Mouse (Mus musculus) forebrain, embryonic 10.5 days (tissue): ENCODE measurements around the gene Hip1r. TPM values are rescaled to one million over a fixed set of nuclear protein-coding genes. Genes with fewer than 3 reads are reported as not detected.

ENCODE experiments used
- microRNA-seq: library from miRNA; unstranded; fragments of <30 nt; microRNA quantifications from one replicate; pipeline ENCODE4, GENCODE M21; 2017
- polyA plus RNA-seq: library from polyadenylated mRNA; unstranded; fragments of >200 nt; fragmentation: Nextera tagmentation; extraction: Ambion mirVana; gene quantifications from 2 replicates; pipeline ENCODE4 v1.2.1, GENCODE M21; 2016

Hip1r gene
- polyA plus RNA-seq, 1 experiment from 2014 or later: 7.7 TPM

Small RNA genes within 50 kb of the gene (microRNA-seq; reads per million reads assigned to microRNA genes)
- not detected for gene Mir7032

Other genes with a start within 250 kb of the Hip1r start
- 130 and 137 TPM in 2 replicates for gene Rsrc2, start 224.2 kb upstream of the Hip1r start, polyA plus RNA-seq
- 51.3 and 52.1 TPM in 2 replicates for gene Kntc1, start 223.9 kb upstream of the Hip1r start, polyA plus RNA-seq
- not detected in 2 replicates for gene Hcar2, start 108.1 kb upstream of the Hip1r start, polyA plus RNA-seq
- gene Hcar1, start 93.6 kb upstream of the Hip1r start, polyA plus RNA-seq: not detected in 2 replicates
- gene Denr, start 66.5 kb upstream of the Hip1r start, polyA plus RNA-seq: 177 and 188 TPM in 2 replicates
- gene Gm43518, start 46.2 kb upstream of the Hip1r start, polyA plus RNA-seq: 1.7 TPM in 2 replicates
- 5.0 and 7.0 TPM in 2 replicates for gene Ccdc62, start 42.9 kb upstream of the Hip1r start, polyA plus RNA-seq
- gene Vps37b, start 58.6 kb downstream of the Hip1r start, polyA plus RNA-seq: 50.8 and 51.2 TPM in 2 replicates
- gene Abcb9, start 122.2 kb downstream of the Hip1r start, polyA plus RNA-seq: 0.52 and 0.65 TPM in 2 replicates
- gene Ogfod2, start 138.7 kb downstream of the Hip1r start, polyA plus RNA-seq: 16.8 and 17.8 TPM in 2 replicates
- gene Arl6ip4, start 142.5 kb downstream of the Hip1r start, polyA plus RNA-seq: 136 and 140 TPM in 2 replicates